Mouse (Mus musculus) embryonic facial prominence, embryonic 15.5 days (tissue): ENCODE data around the gene Sppl2b. TPM values are rescaled to one million over a fixed set of nuclear protein-coding genes. Genes with fewer than 3 reads are reported as not detected.
A peak's percentile ranks its signal among the peaks of the same experiment; 100 is the strongest.

Experiments used
- ATAC-seq: fragments of 200-750 bp; cut with Nextera tagmentation; 2 replicates; pipeline ENCODE4 v1.8.0; 2017; ENCODE audit warnings: low read depth, moderate TSS enrichment; ENCODE audit not compliant: insufficient number of reproducible peaks, low FRiP score, low TSS enrichment
- H3K27ac ChIP-seq: fragments of 300-500 bp; sonication (generic); replicated peaks from 2 replicates; pipeline ENCODE4 v1.5.1; 2015; ENCODE audit warnings: mild to moderate bottlenecking, inconsistent platforms
- H3K27me3 ChIP-seq: fragments of 300-500 bp; sonication (generic); 2 replicates; pipeline ENCODE4 v1.6.1; 2015; ENCODE audit warnings: inconsistent platforms
- H3K36me3 ChIP-seq: fragments of 300-500 bp; sonication (generic); 2 replicates; pipeline ENCODE4 v1.6.1; 2015; ENCODE audit warnings: mild to moderate bottlenecking, inconsistent platforms
- H3K4me1 ChIP-seq: fragments of 300-500 bp; sonication (generic); 2 replicates; pipeline ENCODE4 v1.6.1; 2015; ENCODE audit warnings: inconsistent platforms
- H3K4me2 ChIP-seq: fragments of 300-500 bp; sonication (generic); replicated peaks from 2 replicates; pipeline ENCODE4 v1.6.1; 2015; ENCODE audit warnings: mild to moderate bottlenecking, inconsistent platforms
- H3K4me3 ChIP-seq: fragments of 300-500 bp; sonication (generic); replicated peaks from 2 replicates; pipeline ENCODE4 v1.5.1; 2015; ENCODE audit warnings: mild to moderate bottlenecking, inconsistent platforms
- H3K9ac ChIP-seq: fragments of 300-500 bp; sonication (generic); 2 replicates; pipeline ENCODE4 v1.6.1; 2015; ENCODE audit warnings: inconsistent platforms
- H3K9me3 ChIP-seq: fragments of 300-500 bp; sonication (generic); replicated peaks from 2 replicates; pipeline ENCODE4 v1.6.1; 2016; ENCODE audit warnings: inconsistent platforms
- WGBS: fragments of 180-500 bp; shearing (Covaris S2); methylation state at CpG from one replicate; pipeline ENCODE4 v1.1.7; 2015; 5-methylcytosine and 5-hydroxymethylcytosine counted together
- polyA plus RNA-seq: library from polyadenylated mRNA; unstranded; fragments of >200 nt; fragmentation: Nextera tagmentation; extraction: Ambion mirVana; gene quantifications from 2 replicates; pipeline ENCODE4 v1.2.1, GENCODE M21; 2015

The Sppl2b gene
- polyA plus RNA-seq, 1 experiment from 2014 or later: 60.7 TPM

DNA sequence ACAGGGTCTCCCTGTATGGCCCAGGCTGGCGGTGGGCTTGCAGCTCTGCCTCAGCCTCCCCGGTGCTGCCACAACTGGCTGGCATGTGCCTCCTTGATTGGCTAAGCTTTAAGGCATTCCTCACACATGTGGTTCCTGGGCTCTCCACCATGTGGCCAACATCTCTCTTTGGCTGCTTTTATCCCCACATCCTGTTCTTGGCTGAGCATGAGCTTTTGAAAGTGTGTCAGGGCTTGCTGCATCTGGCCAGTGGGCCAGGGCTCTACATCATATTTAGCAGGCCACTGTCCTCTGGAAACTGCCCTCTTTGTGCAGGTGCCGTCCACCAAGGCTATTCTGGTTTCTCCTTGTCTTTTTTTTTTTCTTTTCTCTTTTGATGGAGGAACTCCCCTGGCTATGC lies 1.2 kb downstream of the Sppl2b start:
- Histone ChIP-seq H3K4me1 (peaks cover 38% of the 10 kb centered on the region), H3K4me3 (peak overlapping the region; percentile 96), H3K9me3 (no peaks in the 10 kb centered on the region), H3K9ac (peak overlapping the region; percentile 90; the same call in 1 of the 2 replicates), H3K27me3 (no peaks in the 10 kb centered on the region), H3K4me2 (peak overlapping the region; percentile 100), H3K36me3 (peaks cover 20% of the 10 kb centered on the region), H3K27ac (peak overlapping the region; percentile 48; the same call in 1 of the 2 replicates)
- no peak for ATAC-seq
- WGBS: 34% methylated on average over 3 of the region's 3 CpGs

DNA sequence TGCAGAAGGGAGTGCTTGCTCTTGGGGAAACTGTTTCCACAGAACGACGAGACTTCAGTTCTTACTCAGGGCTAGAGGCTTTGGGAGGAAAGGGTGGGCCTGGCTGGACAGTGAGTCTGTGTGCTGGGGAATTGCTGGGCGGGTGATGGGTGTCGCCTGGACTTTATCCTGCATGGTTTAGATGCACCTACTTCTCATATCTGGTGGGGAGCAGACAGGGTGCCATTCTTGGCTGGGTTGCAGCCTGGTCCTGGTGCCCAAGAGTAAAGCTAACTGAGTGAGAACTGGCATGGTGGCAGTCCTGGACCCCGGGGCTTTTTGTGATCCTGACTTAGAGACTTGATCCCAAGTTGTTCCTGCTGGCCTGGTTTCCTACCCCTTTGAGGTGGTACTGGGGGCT lies 1.8 kb downstream of the Sppl2b start:
- Histone ChIP-seq H3K4me3 (no peak overlapping the region), H3K4me2 (peak overlapping the region; percentile 100; the same call in 1 of the 2 replicates), H3K9me3 (no peaks in the 10 kb centered on the region), H3K27me3 (no peaks in the 10 kb centered on the region), H3K36me3 (peaks cover 20% of the 10 kb centered on the region), H3K27ac (peak overlapping the region; percentile 48; the same call in 1 of the 2 replicates), H3K9ac (no peak overlapping the region), H3K4me1 (peaks cover 38% of the 10 kb centered on the region)
- no peak for ATAC-seq
- 63% methylated on average over 5 of the region's 5 CpGs for WGBS

DNA sequence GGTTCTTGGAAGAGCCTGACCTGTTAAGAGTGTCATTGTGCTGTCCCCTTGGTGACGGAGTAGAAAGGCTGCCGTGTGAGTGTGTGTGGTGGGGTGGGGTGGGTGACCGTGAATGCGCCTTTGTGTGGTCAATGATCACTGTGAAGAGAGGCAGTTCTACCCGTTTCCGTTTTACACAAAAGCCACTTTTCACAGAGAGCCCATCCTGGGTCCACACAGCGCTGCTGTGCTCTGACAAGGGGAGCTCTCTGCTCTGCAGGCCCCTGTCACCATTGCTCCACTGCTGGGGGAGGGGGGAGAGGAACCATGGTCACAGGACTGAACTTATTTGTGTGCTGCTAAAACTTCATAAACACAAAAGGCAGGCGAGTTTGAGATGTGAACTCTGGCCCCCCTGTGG lies 2.3 kb downstream of the Sppl2b start:
- Histone ChIP-seq H3K4me2 (no peak overlapping the region), H3K4me3 (no peak overlapping the region), H3K27ac (no peak overlapping the region; the same call in 1 of the 2 replicates), H3K4me1 (peaks cover 38% of the 10 kb centered on the region), H3K9ac (peak overlapping the region; percentile 9; the same call in 1 of the 2 replicates), H3K27me3 (no peaks in the 10 kb centered on the region), H3K9me3 (no peaks in the 10 kb centered on the region), H3K36me3 (peaks cover 20% of the 10 kb centered on the region)
- no peak for ATAC-seq
- 40% methylated on average over 8 of the region's 8 CpGs for WGBS

DNA sequence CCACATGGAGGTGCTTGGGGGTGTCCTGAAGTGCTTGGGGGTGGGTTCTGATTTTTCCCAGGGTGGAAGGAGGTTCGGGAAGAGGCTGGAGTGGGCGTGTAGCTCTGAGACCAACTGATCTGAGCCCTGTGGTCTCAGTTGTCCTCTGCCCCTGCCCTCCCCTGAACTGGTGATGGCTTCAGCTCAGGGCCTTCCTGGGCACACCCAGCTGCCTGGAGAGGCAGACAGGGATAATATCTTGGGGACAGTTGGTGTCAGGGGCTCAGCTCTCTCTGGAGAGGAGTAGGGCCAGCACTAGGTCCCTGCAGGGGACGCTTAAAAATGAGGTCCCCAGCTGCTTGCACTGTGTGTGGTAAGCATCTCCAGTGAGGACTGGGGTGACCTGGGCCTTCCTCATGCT lies 2.8 kb downstream of the Sppl2b start:
- ATAC-seq: no peak
- Histone ChIP-seq H3K27ac (no peak overlapping the region; the same call in 1 of the 2 replicates), H3K4me1 (peaks cover 38% of the 10 kb centered on the region), H3K9ac (peak overlapping the region; percentile 9; the same call in 1 of the 2 replicates), H3K36me3 (peaks cover 23% of the 10 kb centered on the region), H3K9me3 (no peaks in the 10 kb centered on the region), H3K27me3 (no peaks in the 10 kb centered on the region), H3K4me3 (no peak overlapping the region), H3K4me2 (no peak overlapping the region)
- WGBS: 44% methylated on average over 3 of the region's 3 CpGs

DNA sequence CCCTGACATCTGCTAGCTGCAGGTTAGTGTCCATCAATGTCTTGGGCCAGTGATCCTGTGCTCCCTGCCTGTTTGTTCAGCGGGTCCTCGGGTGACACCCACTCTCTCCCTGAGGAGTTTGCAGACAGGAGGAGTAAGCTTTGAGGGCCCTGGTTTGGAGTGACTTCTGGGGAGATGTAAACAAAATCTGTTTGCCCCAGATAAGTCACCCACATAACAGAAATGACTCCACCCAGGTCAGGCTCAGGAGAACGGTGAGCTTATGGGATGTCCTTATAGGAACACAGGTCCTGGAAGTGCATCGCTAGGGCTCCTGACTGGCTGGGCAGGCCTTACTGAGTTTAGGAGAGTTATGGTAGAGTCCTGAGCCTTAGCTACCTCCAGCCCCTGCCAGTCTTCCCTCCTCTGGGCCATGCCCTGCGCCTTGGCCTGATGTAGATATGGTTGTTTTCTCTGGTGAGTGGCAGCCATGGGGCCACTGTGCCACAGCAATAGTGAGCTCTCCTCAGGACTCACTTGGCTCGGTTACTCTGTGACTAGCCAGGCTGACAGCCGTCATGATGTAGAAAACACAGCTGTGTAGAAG lies 3.4 kb downstream of the Sppl2b start:
- 83% methylated on average over 7 of the region's 7 CpGs for WGBS
- H3K36me3 ChIP-seq: peaks cover 23% of the 10 kb centered on the region
- no peak overlapping the region for H3K27ac ChIP-seq

DNA sequence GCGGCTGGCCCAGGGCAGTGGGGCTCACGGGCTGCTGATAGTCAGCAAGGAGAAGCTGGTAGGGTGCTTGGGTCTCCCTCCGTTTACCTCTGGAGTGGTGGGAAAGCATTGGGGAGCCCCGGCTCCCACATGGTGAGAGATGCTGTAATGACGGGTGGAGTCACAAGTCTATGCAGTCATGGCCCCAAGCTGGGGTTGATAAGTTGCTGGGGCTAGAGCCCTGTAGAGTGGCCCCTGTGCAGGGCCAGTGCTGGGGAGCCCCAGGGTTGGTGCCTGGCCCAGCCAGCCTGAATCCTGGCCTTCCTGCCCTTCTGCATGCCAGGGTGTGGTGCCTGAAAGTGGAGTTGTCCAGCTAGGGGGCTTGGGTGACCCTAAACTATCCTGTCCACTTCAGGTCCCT lies 7.2 kb downstream of the Sppl2b start:
- no peak overlapping the region for H3K27ac ChIP-seq
- peaks cover 57% of the 10 kb centered on the region for H3K36me3 ChIP-seq
- no peak overlapping the region for H3K4me2 ChIP-seq
- no peak for ATAC-seq
- WGBS: 93% methylated on average over 5 of the region's 5 CpGs
- H3K9ac ChIP-seq: no peak overlapping the region; the same call in 1 of the 2 replicates
- peaks cover 6% of the 10 kb centered on the region for H3K4me1 ChIP-seq
- no peaks in the 10 kb centered on the region for H3K9me3 ChIP-seq
- H3K27me3 ChIP-seq: no peaks in the 10 kb centered on the region
- no peak overlapping the region for H3K4me3 ChIP-seq

More for the DNA sequence above, 3.4 kb downstream of the Sppl2b start:
- H3K9me3 ChIP-seq: no peaks in the 10 kb centered on the region
- no peaks in the 10 kb centered on the region for H3K27me3 ChIP-seq
- no peak for ATAC-seq
- no peak overlapping the region for H3K4me3 ChIP-seq
- no peak overlapping the region for H3K9ac ChIP-seq
- H3K4me2 ChIP-seq: no peak overlapping the region
- peaks cover 37% of the 10 kb centered on the region for H3K4me1 ChIP-seq

DNA sequence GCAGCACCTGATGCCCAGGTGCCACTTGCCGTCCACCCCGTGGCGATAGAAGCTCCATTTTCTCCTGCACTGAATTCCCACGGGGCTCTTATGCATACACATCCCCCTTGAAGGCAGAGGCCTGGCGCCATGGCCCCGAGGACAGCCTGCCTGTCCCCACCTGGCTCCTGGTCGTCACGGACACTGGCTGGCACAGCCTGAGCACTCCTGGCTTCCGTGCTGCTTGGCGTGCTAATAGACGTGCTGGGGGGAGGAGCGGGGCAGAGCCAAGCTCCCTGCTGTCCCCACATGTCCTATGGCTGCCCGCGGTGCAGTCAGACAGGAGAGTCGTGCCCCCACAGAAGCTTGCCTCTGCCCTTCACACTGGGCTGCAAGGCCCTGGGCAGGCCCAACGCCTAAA lies 9.4 kb downstream of the Sppl2b start:
- no peak for ATAC-seq

DNA sequence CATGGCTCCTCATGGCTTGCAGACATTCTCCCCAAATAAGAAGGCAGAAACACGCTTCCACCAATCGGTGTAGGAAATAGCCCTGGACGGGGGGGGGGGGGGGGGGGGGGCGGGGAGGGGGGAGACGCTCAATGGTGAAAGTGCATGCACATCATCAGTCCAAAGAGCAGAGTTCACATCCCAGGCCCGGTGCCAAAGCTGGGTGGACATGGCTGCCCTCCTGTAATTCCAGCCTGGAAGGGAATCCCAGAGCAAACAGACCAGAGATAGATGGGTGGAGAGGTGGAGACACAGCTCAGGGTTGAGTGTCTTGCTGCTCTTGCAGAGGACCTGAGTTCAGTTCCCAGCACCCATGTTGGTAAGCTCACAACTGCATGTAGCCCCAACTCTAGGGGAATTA lies 15.9 kb downstream of the Sppl2b start:
- H3K4me1 ChIP-seq: no peaks in the 10 kb centered on the region
- WGBS: 88% methylated on average over 3 of the region's 6 CpGs
- ATAC-seq: no peak
- no peak overlapping the region for H3K27ac ChIP-seq
- H3K9me3 ChIP-seq: no peaks in the 10 kb centered on the region
- no peak overlapping the region for H3K4me3 ChIP-seq
- no peak overlapping the region for H3K4me2 ChIP-seq
- no peak overlapping the region for H3K9ac ChIP-seq
- no peaks in the 10 kb centered on the region; the same call in 1 of the 2 replicates for H3K27me3 ChIP-seq
- peaks cover 31% of the 10 kb centered on the region for H3K36me3 ChIP-seq

More for the DNA sequence above, 9.4 kb downstream of the Sppl2b start:
- Histone ChIP-seq H3K27ac (no peak overlapping the region), H3K9me3 (no peaks in the 10 kb centered on the region), H3K9ac (no peak overlapping the region), H3K27me3 (no peaks in the 10 kb centered on the region), H3K4me1 (no peaks in the 10 kb centered on the region), H3K4me3 (no peak overlapping the region), H3K36me3 (peaks cover 75% of the 10 kb centered on the region), H3K4me2 (no peak overlapping the region)
- WGBS: 88% methylated on average over 16 of the region's 16 CpGs

DNA sequence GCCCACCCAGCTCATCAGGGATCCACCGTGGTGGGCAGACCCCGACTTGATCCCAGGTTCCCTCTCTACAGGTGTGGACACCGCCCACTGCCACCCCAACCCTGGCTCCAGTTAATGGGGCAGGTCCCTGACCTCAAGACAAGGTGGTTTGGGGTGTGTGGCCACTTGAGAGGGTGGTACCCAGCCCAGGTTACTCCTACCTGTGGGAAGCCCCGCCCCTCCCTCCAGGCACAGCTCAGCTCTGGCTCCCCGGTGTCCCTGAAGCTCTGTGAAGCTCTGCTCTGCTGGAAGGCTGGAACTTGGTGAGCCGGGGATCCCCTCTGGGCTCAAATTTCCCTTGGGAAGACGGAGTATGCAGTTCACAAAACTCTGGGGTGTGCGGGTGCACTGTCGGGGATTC lies 16.5 kb downstream of the Sppl2b start, which contains the start of gene Tmprss9:
Gene Tmprss9 (plus strand): TSS at position 268 of the 400 bp plus-strand sequence.
- peaks cover 5% of the 10 kb centered on the region for H3K4me1 ChIP-seq
- H3K27me3 ChIP-seq: no peaks in the 10 kb centered on the region; the same call in 1 of the 2 replicates
- H3K4me2 ChIP-seq: no peak within 1 kb of the TSS
- peaks cover 25% of the 10 kb centered on the region for H3K36me3 ChIP-seq
- no peak within 1 kb of the TSS for H3K27ac ChIP-seq
- no peak for ATAC-seq
- H3K9ac ChIP-seq: no peak within 1 kb of the TSS
- no peaks in the 10 kb centered on the region for H3K9me3 ChIP-seq
- H3K4me3 ChIP-seq: no peak within 1 kb of the TSS
- 27% methylated on average over 9 of the region's 9 CpGs for WGBS

DNA sequence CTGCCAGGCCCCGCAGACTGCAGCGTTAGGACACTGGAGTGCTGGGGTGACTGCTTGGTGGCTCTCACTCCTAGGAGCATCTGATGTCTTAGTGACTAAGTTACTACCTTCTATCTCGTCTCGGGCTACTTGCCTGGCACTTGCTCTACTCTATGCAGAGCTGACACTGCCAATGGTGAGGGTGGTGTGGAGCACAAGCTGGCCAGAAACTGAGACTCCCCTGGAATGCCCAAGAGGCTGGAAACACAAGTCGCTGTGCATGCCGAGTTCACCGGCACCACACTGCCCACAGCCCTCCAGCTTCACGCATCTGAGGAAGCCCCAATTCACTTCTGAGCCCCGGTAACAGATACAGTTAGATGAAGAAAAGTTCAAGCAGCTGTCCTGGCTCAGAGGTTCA lies 19.0 kb downstream of the Sppl2b start:
- no peaks in the 10 kb centered on the region for H3K9me3 ChIP-seq
- peaks cover under 1% of the 10 kb centered on the region; the same call in 1 of the 2 replicates for H3K36me3 ChIP-seq
- H3K9ac ChIP-seq: no peak overlapping the region
- no peak for ATAC-seq
- no peaks in the 10 kb centered on the region; the same call in 1 of the 2 replicates for H3K27me3 ChIP-seq
- H3K4me1 ChIP-seq: peaks cover 6% of the 10 kb centered on the region
- H3K4me2 ChIP-seq: no peak overlapping the region
- WGBS: 75% methylated on average over 9 of the region's 9 CpGs
- no peak overlapping the region for H3K27ac ChIP-seq
- no peak overlapping the region for H3K4me3 ChIP-seq

DNA sequence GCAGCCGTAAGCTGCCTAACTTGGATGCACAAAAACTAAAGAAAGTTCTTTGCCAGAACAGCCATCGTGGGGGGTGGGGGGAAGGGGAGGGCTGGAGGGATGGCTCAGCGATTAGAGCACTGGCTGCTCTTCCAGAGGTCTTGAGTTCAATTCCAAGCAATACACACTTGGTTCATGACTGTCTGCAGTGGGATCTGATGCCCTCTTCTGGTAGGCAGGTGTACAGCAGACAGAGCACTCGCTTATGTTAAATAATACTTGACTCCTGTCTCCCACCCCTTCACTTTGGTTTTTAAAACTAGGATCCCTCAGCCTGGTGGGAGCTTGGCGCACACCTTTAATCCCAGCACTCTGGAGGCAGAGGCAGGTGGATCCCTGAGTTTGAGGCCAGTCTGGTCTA lies 21.0 kb downstream of the Sppl2b start:
- 26% methylated on average over 5 of the region's 5 CpGs for WGBS
- ATAC-seq: no peak
- Histone ChIP-seq H3K9ac (no peak overlapping the region), H3K9me3 (no peaks in the 10 kb centered on the region), H3K4me3 (no peak overlapping the region), H3K4me2 (no peak overlapping the region), H3K36me3 (no peaks in the 10 kb centered on the region), H3K4me1 (peaks cover 6% of the 10 kb centered on the region), H3K27ac (no peak overlapping the region), H3K27me3 (no peaks in the 10 kb centered on the region; the same call in 1 of the 2 replicates)

DNA sequence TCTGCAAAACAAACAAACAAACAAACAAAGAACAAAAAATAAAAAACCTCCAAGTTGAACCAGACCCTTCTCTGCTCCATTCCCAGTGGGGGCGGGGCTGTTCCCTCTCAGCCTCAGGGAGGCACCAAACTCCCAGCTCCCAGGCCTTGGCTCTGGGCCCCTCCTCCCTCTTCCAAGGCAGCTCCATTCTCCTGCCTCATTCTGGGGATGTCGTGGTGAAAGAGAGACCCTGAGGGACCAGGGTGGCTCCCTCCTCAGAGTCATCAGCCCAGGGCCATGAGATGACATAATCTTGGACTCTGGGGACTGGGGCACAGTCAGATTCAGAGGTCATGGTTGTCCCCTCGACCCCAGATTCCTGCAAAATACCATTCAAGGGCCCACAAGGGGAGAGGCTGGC lies 21.5 kb downstream of the Sppl2b start:
- Histone ChIP-seq H3K4me2 (no peak overlapping the region), H3K9me3 (no peaks in the 10 kb centered on the region), H3K36me3 (no peaks in the 10 kb centered on the region), H3K4me3 (no peak overlapping the region), H3K4me1 (peaks cover 6% of the 10 kb centered on the region), H3K27me3 (no peaks in the 10 kb centered on the region; the same call in 1 of the 2 replicates), H3K9ac (no peak overlapping the region), H3K27ac (no peak overlapping the region)
- WGBS: 15% methylated on average over 3 of the region's 3 CpGs
- no peak for ATAC-seq
